Mouse (Mus musculus) neutrophil, adult 65 days (primary cell): ENCODE results near the gene Erich3. TPM values are rescaled to one million over a fixed set of nuclear protein-coding genes. Genes with fewer than 3 reads are reported as not detected.

Experiments
- total RNA-seq: library from RNA; stranded (reverse); gene quantifications from 2 replicates; pipeline ENCODE4 v1.2.4, GENCODE M21; 2023

The Erich3 gene
- not detected in 2 replicates for total RNA-seq

DNA sequence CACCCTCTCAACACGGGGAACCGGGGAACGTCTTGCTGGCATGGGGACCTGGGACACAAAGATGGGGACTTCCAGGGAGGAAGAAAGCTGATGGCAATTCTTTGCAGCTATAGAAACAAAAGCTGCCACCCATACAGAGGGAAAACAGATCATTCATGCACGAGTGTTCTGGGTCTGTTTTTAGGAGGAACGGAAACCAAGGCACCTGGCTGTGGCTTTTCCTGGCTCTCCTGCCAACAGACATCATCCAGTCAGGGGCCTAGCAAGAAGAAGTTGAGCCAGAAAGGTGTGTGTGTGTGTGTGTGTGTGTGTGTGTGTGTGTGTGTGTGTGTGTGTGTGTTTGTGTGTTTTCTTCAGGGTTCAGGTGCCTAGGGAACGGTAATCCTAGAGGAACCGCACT, at the start of gene Erich3:
Gene Erich3, plus strand, starts transcription at position 315 of the 400 bp plus-strand sequence.

Other genes with a start within 250 kb of the Erich3 start
- gene Cryz, start 67.1 kb upstream of the Erich3 start, total RNA-seq: 0.77 and 1.5 TPM in 2 replicates
- 1.8 and 3.3 TPM in 2 replicates for gene Tyw3, start 66.8 kb upstream of the Erich3 start, total RNA-seq